Mouse (Mus musculus) intestine, embryonic 16.5 days (tissue): ENCODE measurements around the gene Gm17783. TPM values are rescaled to one million over a fixed set of nuclear protein-coding genes. Genes with fewer than 3 reads are reported as not detected.
A peak's percentile ranks its signal among the peaks of the same experiment; 100 is the strongest.
"Not testable (repeated sequence)": the region's sequence is repeated elsewhere in the genome, so short reads cannot be mapped to it uniquely, and the experiment has no call there.

Source experiments
- ATAC-seq: fragments of 200-750 bp; cut with Nextera tagmentation; 2 replicates; pipeline ENCODE4 v1.8.0; 2017; ENCODE audit warnings: moderate TSS enrichment, moderate library complexity
- H3K27ac ChIP-seq: fragments of 300-500 bp; sonication (generic); 2 replicates; pipeline ENCODE4 v1.5.1; 2014; ENCODE audit warnings: mild to moderate bottlenecking, low read length
- H3K27me3 ChIP-seq: fragments of 300-500 bp; sonication (generic); replicated peaks from 2 replicates; pipeline ENCODE4 v1.6.1; 2014; ENCODE audit warnings: low read length, control low read depth, mixed read lengths; ENCODE audit not compliant: control insufficient read depth, insufficient read depth
- H3K36me3 ChIP-seq: fragments of 300-500 bp; sonication (generic); 2 replicates; pipeline ENCODE4 v1.6.1; 2014; ENCODE audit warnings: low read length, control low read depth; ENCODE audit not compliant: control insufficient read depth, insufficient read depth
- H3K4me1 ChIP-seq: fragments of 300-500 bp; sonication (generic); 2 replicates; pipeline ENCODE4 v1.6.1; 2014; ENCODE audit warnings: low read length, control low read depth, mixed read lengths; ENCODE audit not compliant: control insufficient read depth, insufficient read depth
- H3K4me2 ChIP-seq: fragments of 300-500 bp; sonication (generic); 2 replicates; pipeline ENCODE4 v1.6.1; 2014; ENCODE audit warnings: low read depth, low read length, control low read depth
- H3K4me3 ChIP-seq: fragments of 300-500 bp; sonication (generic); 2 replicates; pipeline ENCODE4 v1.5.1; 2014; ENCODE audit warnings: mild to moderate bottlenecking, low read length
- H3K9ac ChIP-seq: fragments of 300-500 bp; sonication (generic); 2 replicates; pipeline ENCODE4 v1.6.1; 2014; ENCODE audit warnings: low read depth, low read length
- H3K9me3 ChIP-seq: fragments of 300-500 bp; sonication (generic); 2 replicates; pipeline ENCODE4 v1.6.1; 2016; ENCODE audit warnings: low read length, control low read depth; ENCODE audit not compliant: control insufficient read depth
- WGBS: fragments of 180-500 bp; shearing (Covaris S2); extraction: QIAGEN DNeasy Blood & Tissue Kit; methylation state at CpG from one replicate; pipeline ENCODE4 v1.1.7; 2014; 5-methylcytosine and 5-hydroxymethylcytosine counted together
- polyA plus RNA-seq: library from polyadenylated mRNA; unstranded; fragments of >200 nt; fragmentation: Nextera tagmentation; extraction: Ambion mirVana; gene quantifications from 2 replicates; pipeline ENCODE4 v1.2.1, GENCODE M21; 2015

Gm17783 gene
- polyA plus RNA-seq, 1 experiment from 2014 or later = 7.2 TPM

DNA sequence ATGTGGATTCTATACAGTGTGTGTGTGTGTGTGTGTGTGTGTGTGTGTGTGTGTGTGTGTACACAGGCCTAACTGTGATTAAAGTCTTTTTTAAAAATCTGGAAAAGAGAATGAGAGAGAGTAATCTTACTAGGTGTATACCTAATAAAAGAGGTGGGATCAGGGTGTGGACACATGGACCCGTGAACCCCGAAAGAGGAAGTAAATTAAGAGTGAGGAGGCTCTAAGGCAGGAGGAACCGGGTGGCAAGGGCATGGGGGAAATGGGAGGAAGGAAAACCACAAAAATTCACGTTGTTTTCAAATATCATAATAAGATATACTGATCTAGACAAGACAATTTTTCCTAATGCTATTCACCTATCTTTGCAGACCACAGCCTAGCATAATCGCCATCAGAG lies 6.3 kb downstream of the Gm17783 start:
- H3K9ac ChIP-seq = no peak overlapping the region
- H3K4me1 ChIP-seq = no peaks in the 10 kb centered on the region
- H3K4me2 ChIP-seq = no peak overlapping the region
- no peak overlapping the region for H3K4me3 ChIP-seq
- no peak overlapping the region for H3K27ac ChIP-seq
- H3K9me3 ChIP-seq = no peaks in the 10 kb centered on the region
- no peaks in the 10 kb centered on the region for H3K36me3 ChIP-seq
- peak; percentile 89 for ATAC-seq
- 71% methylated on average over 5 of the region's 5 CpGs for WGBS
- H3K27me3 ChIP-seq = no peaks in the 10 kb centered on the region

- H3K9ac ChIP-seq = no peak overlapping the region
- no peaks in the 10 kb centered on the region for H3K4me1 ChIP-seq
- H3K9me3 ChIP-seq = no peaks in the 10 kb centered on the region
- no peaks in the 10 kb centered on the region for H3K27me3 ChIP-seq
- no peak for ATAC-seq
- no peak overlapping the region for H3K4me3 ChIP-seq
- H3K27ac ChIP-seq = no peak overlapping the region
- H3K4me2 ChIP-seq = no peak overlapping the region
- no peaks in the 10 kb centered on the region for H3K36me3 ChIP-seq
- 65% methylated on average over 1 of the region's 1 CpGs for WGBS
Measured at GRCm38 (mm10) chr16:45495326-45495725, 36.5 kb downstream of the Gm17783 start.

- H3K27ac ChIP-seq = no peak within 1 kb of the TSS
- H3K4me2 ChIP-seq = no peak within 1 kb of the TSS
Measured at GRCm38 (mm10) chr16:45492927-45493326, 38.9 kb downstream of the Gm17783 start, which contains the start of gene Gm609. Gm609 (minus strand) TSS chr16:45492969.

DNA sequence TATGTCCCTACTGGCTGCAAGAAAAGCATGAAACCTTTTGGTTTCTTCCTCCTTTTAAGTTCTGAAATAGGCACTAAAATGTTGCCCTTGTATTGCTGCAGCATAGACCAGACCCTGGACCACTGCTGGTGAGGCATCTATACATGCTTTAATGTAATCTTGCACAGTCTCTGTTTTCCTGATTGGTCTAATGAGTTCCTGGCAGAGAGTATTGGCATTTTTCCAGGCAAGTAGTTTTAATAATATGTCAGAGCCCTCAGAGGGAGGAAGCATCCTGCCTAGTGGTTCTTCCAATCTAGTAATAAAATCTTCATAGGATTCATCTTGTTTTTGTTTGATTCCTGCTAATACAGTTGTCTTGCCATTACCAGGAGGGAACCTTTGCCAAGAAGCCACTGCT lies 54.9 kb downstream of the Gm17783 start:
- Histone ChIP-seq H3K4me2 (no peak overlapping the region), H3K4me1 (no peaks in the 10 kb centered on the region), H3K9me3 (no peaks in the 10 kb centered on the region), H3K36me3 (no peaks in the 10 kb centered on the region), H3K4me3 (no peak overlapping the region), H3K27me3 (no peaks in the 10 kb centered on the region), H3K9ac (no peak overlapping the region), H3K27ac (no peak overlapping the region)
- ATAC-seq = peak; percentile 48; the same call in 1 of the 2 replicates

More at GRCm38 (mm10) chr16:45492927-45493326, 38.9 kb downstream of the Gm17783 start, which contains the start of gene Gm609:
- Histone ChIP-seq H3K27me3 (no peaks in the 10 kb centered on the region), H3K4me1 (no peaks in the 10 kb centered on the region), H3K9ac (no peak within 1 kb of the TSS), H3K4me3 (peak within 1 kb of the TSS; percentile 8; the same call in 1 of the 2 replicates), H3K9me3 (no peaks in the 10 kb centered on the region), H3K36me3 (no peaks in the 10 kb centered on the region)
- WGBS = 68% methylated on average over 5 of the region's 5 CpGs
- ATAC-seq = peak; percentile 95

DNA sequence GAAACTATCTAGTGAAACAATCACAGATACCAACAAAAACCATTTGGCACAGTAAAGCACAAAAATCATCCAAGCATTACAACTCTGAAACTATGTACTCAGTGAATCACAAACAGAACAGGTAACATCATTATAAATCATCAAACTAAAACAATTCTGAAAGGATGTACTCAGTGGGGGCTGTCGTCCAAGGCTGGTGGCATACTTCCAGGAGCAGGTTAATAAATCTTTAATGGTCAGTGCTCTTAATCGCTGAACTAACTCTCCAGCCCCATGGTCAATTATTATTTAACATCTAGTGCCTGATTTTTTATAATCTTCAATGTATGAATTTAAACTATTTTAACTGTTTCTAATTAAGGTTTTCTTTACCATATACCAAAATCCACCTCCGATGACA lies 60.0 kb downstream of the Gm17783 start:
- H3K27me3 ChIP-seq, H3K9ac ChIP-seq: not testable (repeated sequence)

More for the DNA sequence above, 60.0 kb downstream of the Gm17783 start:
- H3K4me2 ChIP-seq, H3K4me1 ChIP-seq, ATAC-seq, H3K4me3 ChIP-seq, H3K27ac ChIP-seq, H3K36me3 ChIP-seq, H3K9me3 ChIP-seq: not testable (repeated sequence)
- WGBS = 47% methylated on average over 3 of the region's 3 CpGs

Other genes starting within 250 kb of the Gm17783 start
- 34.4 and 35.4 TPM in 2 replicates for gene Cd200, start 123.0 kb downstream of the Gm17783 start, polyA plus RNA-seq
- 2.1 and 2.4 TPM in 2 replicates for gene Gm609, start 39.1 kb downstream of the Gm17783 start, polyA plus RNA-seq
- gene Slc9c1, start 3.3 kb upstream of the Gm17783 start, polyA plus RNA-seq = 0.05 TPM in 1 of 2 replicates, not detected in the other
- 0.12 and 0.40 TPM in 2 replicates for gene Gcsam, start 78.3 kb upstream of the Gm17783 start, polyA plus RNA-seq
- gene BC016579, start 122.0 kb upstream of the Gm17783 start, polyA plus RNA-seq = 4.8 and 5.2 TPM in 2 replicates
- gene Tmprss7, start 161.6 kb upstream of the Gm17783 start, polyA plus RNA-seq = 0.12 and 0.15 TPM in 2 replicates
- 21.0 and 24.7 TPM in 2 replicates for gene Tagln3, start 192.6 kb upstream of the Gm17783 start, polyA plus RNA-seq
- gene Abhd10, start 210.9 kb upstream of the Gm17783 start, polyA plus RNA-seq = 29.3 and 35.2 TPM in 2 replicates